Mouse (Mus musculus) midbrain, postnatal 0 days (tissue): ENCODE results near the gene Cpe. TPM values are rescaled to one million over a fixed set of nuclear protein-coding genes. Genes with fewer than 3 reads are reported as not detected.

ENCODE experiments used
- ATAC-seq: fragments of 200-750 bp; cut with Nextera tagmentation; 2 replicates; pipeline ENCODE4 v1.8.0; 2017; ENCODE audit warnings: moderate number of reproducible peaks, mild to moderate bottlenecking, moderate TSS enrichment, moderate library complexity; ENCODE audit not compliant: low FRiP score
- DNase-seq: peaks from one replicate; pipeline ENCODE4 v3.0.0-alpha.2; 2015; ENCODE audit warnings: low spot score
- H3K27ac ChIP-seq: fragments of 300-500 bp; sonication (generic); 2 replicates; pipeline ENCODE4 v1.5.1; 2014; ENCODE audit warnings: low read depth, mild to moderate bottlenecking, low read length, mixed read lengths
- H3K27me3 ChIP-seq: fragments of 300-500 bp; sonication (generic); 2 replicates; pipeline ENCODE4 v1.6.1; 2014; ENCODE audit warnings: low read length, control low read depth, mixed read lengths; ENCODE audit not compliant: insufficient read depth
- H3K36me3 ChIP-seq: fragments of 300-500 bp; sonication (generic); 2 replicates; pipeline ENCODE4 v1.6.1; 2014; ENCODE audit warnings: low read length, control low read depth, mixed read lengths; ENCODE audit not compliant: insufficient read depth
- H3K4me1 ChIP-seq: fragments of 300-500 bp; sonication (generic); 2 replicates; pipeline ENCODE4 v1.6.1; 2014; ENCODE audit warnings: mild to moderate bottlenecking, control low read depth, antibody characterized with exemption, low read length, mixed read lengths; ENCODE audit not compliant: insufficient read depth
- H3K4me2 ChIP-seq: fragments of 300-500 bp; sonication (generic); 2 replicates; pipeline ENCODE4 v1.6.1; 2014; ENCODE audit warnings: low read depth, mild to moderate bottlenecking, low read length, mixed read lengths; ENCODE audit not compliant: poor library complexity, severe bottlenecking
- H3K4me3 ChIP-seq: fragments of 300-500 bp; sonication (generic); 2 replicates; pipeline ENCODE4 v1.5.1; 2014; ENCODE audit warnings: low read depth, mild to moderate bottlenecking, low read length, moderate library complexity
- H3K9ac ChIP-seq: fragments of 300-500 bp; sonication (generic); replicated peaks from 2 replicates; pipeline ENCODE4 v1.6.1; 2014; ENCODE audit warnings: mild to moderate bottlenecking, low read length, moderate library complexity, mixed read lengths; ENCODE audit not compliant: poor library complexity, severe bottlenecking
- H3K9me3 ChIP-seq: fragments of 300-500 bp; sonication (generic); 2 replicates; pipeline ENCODE4 v1.6.1; 2016; ENCODE audit warnings: low read length, control low read depth
- CTCF ChIP-seq: IDR thresholded peaks from 2 replicates; pipeline ENCODE4 v1.5.1; 2016; ENCODE audit warnings: antibody characterized with exemption, mild to moderate bottlenecking
- WGBS: fragments of 180-500 bp; shearing (Covaris S2); extraction: QIAGEN DNeasy Blood & Tissue Kit; methylation state at CpG from one replicate; pipeline ENCODE4 v1.1.7; 2014; 5-methylcytosine and 5-hydroxymethylcytosine counted together
- polyA plus RNA-seq: library from polyadenylated mRNA; unstranded; fragments of >200 nt; fragmentation: Nextera tagmentation; extraction: Ambion mirVana; gene quantifications from 2 replicates; pipeline ENCODE4 v1.2.1, GENCODE M21; 2015
- total RNA-seq: library from RNA; depleted of rRNA; stranded (reverse); fragments of >200 nt; gene quantifications from 2 replicates; pipeline ENCODE4 v1.2.3, GENCODE M21; 2014

Cpe gene
- total and polyA plus RNA-seq, 2 experiments from 2014 or later = 974 to 1,519 TPM

- no peak for DNase-seq
- no peak for TF ChIP-seq CTCF
Measured at GRCm38 (mm10) chr8:64648063-64648462, 44.8 kb downstream of the Cpe start.

GRCm38 (mm10) chr8:64647148-64647547 is 45.7 kb downstream of the Cpe start:
- WGBS = 83% methylated on average over 3 of the region's 3 CpGs
- Histone ChIP-seq H3K27me3 (no peaks in the 10 kb centered on the region), H3K4me3 (no peak overlapping the region), H3K4me1 (no peaks in the 10 kb centered on the region), H3K36me3 (no peaks in the 10 kb centered on the region), H3K4me2 (no peak overlapping the region), H3K27ac (0 out of 2 replicates have a peak overlapping the region, but pooled peaks have one; percentile 1), H3K9ac (no peak overlapping the region), H3K9me3 (no peaks in the 10 kb centered on the region)
- no peak for TF ChIP-seq CTCF
- ATAC-seq (0 out of 2 replicates have a peak, but pooled peaks have one; percentile 19), DNase-seq (no peak)

More at GRCm38 (mm10) chr8:64648063-64648462, 44.8 kb downstream of the Cpe start:
- H3K36me3 ChIP-seq = no peaks in the 10 kb centered on the region
- 80% methylated on average over 4 of the region's 4 CpGs for WGBS
- H3K27me3 ChIP-seq = no peaks in the 10 kb centered on the region
- ATAC-seq = no peak
- no peaks in the 10 kb centered on the region for H3K4me1 ChIP-seq
- H3K4me2 ChIP-seq = no peak overlapping the region
- H3K9ac ChIP-seq = no peak overlapping the region
- no peaks in the 10 kb centered on the region for H3K9me3 ChIP-seq
- no peak overlapping the region for H3K4me3 ChIP-seq
- 0 out of 2 replicates have a peak overlapping the region, but pooled peaks have one; percentile 26 for H3K27ac ChIP-seq

- DNase-seq (no peak), ATAC-seq (no peak)
- Histone ChIP-seq H3K36me3 (no peaks in the 10 kb centered on the region), H3K4me2 (no peak overlapping the region), H3K9ac (no peak overlapping the region), H3K27ac (no peak overlapping the region), H3K27me3 (no peaks in the 10 kb centered on the region), H3K4me1 (no peaks in the 10 kb centered on the region), H3K4me3 (no peak overlapping the region), H3K9me3 (no peaks in the 10 kb centered on the region)
- no peak for TF ChIP-seq CTCF
- WGBS = 97% methylated on average over 5 of the region's 5 CpGs
Measured at GRCm38 (mm10) chr8:64646421-64646820, 46.4 kb downstream of the Cpe start.

GRCm38 (mm10) chr8:64644108-64645005 is 48.5 kb downstream of the Cpe start:
- no peak overlapping the region for H3K9ac ChIP-seq
- H3K4me3 ChIP-seq = no peak overlapping the region
- H3K9me3 ChIP-seq = no peaks in the 10 kb centered on the region
- 64% methylated on average over 12 of the region's 12 CpGs for WGBS
- H3K36me3 ChIP-seq = no peaks in the 10 kb centered on the region
- peak overlapping the region; percentile 59 for H3K27ac ChIP-seq
- ATAC-seq (peak; percentile 50; the same call in 1 of the 2 replicates), DNase-seq (peak; percentile 60)
- H3K27me3 ChIP-seq = no peaks in the 10 kb centered on the region
- TF ChIP-seq CTCF = no peak
- 0 out of 2 replicates have a peak, but pooled peaks cover 2% of the 10 kb centered on the region for H3K4me1 ChIP-seq
- H3K4me2 ChIP-seq = no peak overlapping the region

GRCm38 (mm10) chr8:64643382-64643781 is 49.5 kb downstream of the Cpe start:
- H3K27me3 ChIP-seq = no peaks in the 10 kb centered on the region
- 0 out of 2 replicates have a peak, but pooled peaks cover 2% of the 10 kb centered on the region for H3K4me1 ChIP-seq
- ATAC-seq (no peak), DNase-seq (no peak)
- no peak for TF ChIP-seq CTCF
- WGBS = 79% methylated on average over 4 of the region's 4 CpGs
- H3K9me3 ChIP-seq = no peaks in the 10 kb centered on the region
- peak overlapping the region; percentile 59 for H3K27ac ChIP-seq
- H3K36me3 ChIP-seq = no peaks in the 10 kb centered on the region
- no peak overlapping the region for H3K4me2 ChIP-seq
- H3K4me3 ChIP-seq = no peak overlapping the region
- no peak overlapping the region for H3K9ac ChIP-seq

- Histone ChIP-seq H3K27ac (no peak overlapping the region), H3K27me3 (no peaks in the 10 kb centered on the region), H3K4me3 (no peak overlapping the region), H3K4me1 (0 out of 2 replicates have a peak, but pooled peaks cover 2% of the 10 kb centered on the region), H3K9me3 (no peaks in the 10 kb centered on the region), H3K36me3 (no peaks in the 10 kb centered on the region), H3K9ac (no peak overlapping the region), H3K4me2 (no peak overlapping the region)
- DNase-seq (no peak), ATAC-seq (no peak)
- TF ChIP-seq CTCF = no peak
- WGBS = 94% methylated on average over 3 of the region's 3 CpGs
Measured at GRCm38 (mm10) chr8:64642799-64643198, 50.1 kb downstream of the Cpe start.
